Mouse (Mus musculus): Measurements from ENCODE around the gene BC005624. TPM values are rescaled to one million over a fixed set of nuclear protein-coding genes. Genes with fewer than 3 reads are reported as not detected.

Gene BC005624
- polyA plus RNA-seq, 1 experiment from 2014 or later: 73.3 TPM

Other genes with a start within 250 kb of the BC005624 start
- 3.1 and 3.4 TPM in 2 replicates for gene 1700001O22Rik, start 178.5 kb downstream of the BC005624 start, polyA plus RNA-seq (2016; fragmentation: Nextera tagmentation; extraction: Ambion mirVana)
- 125 and 134 TPM in 2 replicates for gene Ntmt1, start 174.4 kb downstream of the BC005624 start, polyA plus RNA-seq (2016; fragmentation: Nextera tagmentation; extraction: Ambion mirVana)
- gene Asb6, start 151.9 kb downstream of the BC005624 start, polyA plus RNA-seq (2016; fragmentation: Nextera tagmentation; extraction: Ambion mirVana): 46.1 and 46.5 TPM in 2 replicates
- gene Prrx2, start 147.2 kb downstream of the BC005624 start, polyA plus RNA-seq (2016; fragmentation: Nextera tagmentation; extraction: Ambion mirVana): 40.6 and 43.3 TPM in 2 replicates
- gene Ptges, start 52.3 kb downstream of the BC005624 start, polyA plus RNA-seq (2016; fragmentation: Nextera tagmentation; extraction: Ambion mirVana): 10.8 and 13.3 TPM in 2 replicates
- 19.1 and 23.8 TPM in 2 replicates for gene Tor1b, start 29.2 kb downstream of the BC005624 start, polyA plus RNA-seq (2016; fragmentation: Nextera tagmentation; extraction: Ambion mirVana)
- 82.4 and 84.1 TPM in 2 replicates for gene Tor1a, start 14.3 kb downstream of the BC005624 start, polyA plus RNA-seq (2016; fragmentation: Nextera tagmentation; extraction: Ambion mirVana)
- gene Usp20, start 78 bp upstream of the BC005624 start, polyA plus RNA-seq (2016; fragmentation: Nextera tagmentation; extraction: Ambion mirVana): 19.3 and 25.9 TPM in 2 replicates
- 14.7 and 16.0 TPM in 2 replicates for gene Fnbp1, start 159.8 kb upstream of the BC005624 start, polyA plus RNA-seq (2016; fragmentation: Nextera tagmentation; extraction: Ambion mirVana)
- 35.1 and 35.5 TPM in 2 replicates for gene Gpr107, start 170.1 kb upstream of the BC005624 start, polyA plus RNA-seq (2016; fragmentation: Nextera tagmentation; extraction: Ambion mirVana)

All from hindbrain, embryonic 10.5 days (tissue).